Mouse (Mus musculus): ENCODE measurements around the gene Neurl2. TPM values are rescaled to one million over a fixed set of nuclear protein-coding genes. Genes with fewer than 3 reads are reported as not detected.
"Not testable (repeated sequence)": the region's sequence is repeated elsewhere in the genome, so short reads cannot be mapped to it uniquely, and the experiment has no call there.

Gene Neurl2
- polyA plus RNA-seq (2014; fragmentation: Nextera tagmentation; extraction: Ambion mirVana), result 6.7 and 7.7 TPM in 2 replicates

GRCm38 (mm10) chr2:164833314-164833959 lies at the start of gene Neurl2:
Gene Neurl2, minus strand, starts transcription at chr2:164833456.
- Histone ChIP-seq H3K27ac (ENCODE audit: low read depth) (peak within 1 kb of the TSS; percentile 81), H3K4me1 (replicated peaks; ENCODE audit: control insufficient read depth, insufficient read depth, low read length) (peaks cover 8% of the 10 kb centered on the region), H3K4me2 (ENCODE audit: low read length) (peak within 1 kb of the TSS; percentile 97), H3K36me3 (ENCODE audit: control insufficient read depth, insufficient read depth, low read length) (peaks cover 27% of the 10 kb centered on the region), H3K9me3 (ENCODE audit: control insufficient read depth, low read length) (no peaks in the 10 kb centered on the region), H3K27me3 (replicated peaks; ENCODE audit: control insufficient read depth, insufficient read depth, low read length) (no peaks in the 10 kb centered on the region), H3K4me3 (ENCODE audit: low read depth, low read length) (peak within 1 kb of the TSS; percentile 79), H3K9ac (ENCODE audit: low read length) (peak within 1 kb of the TSS; percentile 69)
- WGBS, result under 1% methylated on average over 30 of the region's 31 CpGs
- DNase-seq (ENCODE audit: low spot score), result peak; percentile 97
- peak; percentile 74 for ATAC-seq (replicated peaks; ENCODE audit: low FRiP score, low TSS enrichment, low read depth)

GRCm38 (mm10) chr2:164882619-164883018 lies 49.4 kb upstream of the Neurl2 start:
- no peak for ATAC-seq (replicated peaks; ENCODE audit: low FRiP score, low TSS enrichment, low read depth)
- Histone ChIP-seq H3K4me3 (ENCODE audit: low read depth, low read length) (no peak overlapping the region), H3K27ac (ENCODE audit: low read depth) (no peak overlapping the region), H3K4me2 (ENCODE audit: low read length) (no peak overlapping the region), H3K36me3 (ENCODE audit: control insufficient read depth, insufficient read depth, low read length) (peaks cover 51% of the 10 kb centered on the region), H3K9me3 (ENCODE audit: control insufficient read depth, low read length) (no peaks in the 10 kb centered on the region), H3K27me3 (replicated peaks; ENCODE audit: control insufficient read depth, insufficient read depth, low read length) (no peaks in the 10 kb centered on the region), H3K9ac (ENCODE audit: low read length) (no peak overlapping the region), H3K4me1 (replicated peaks; ENCODE audit: control insufficient read depth, insufficient read depth, low read length) (peaks cover 12% of the 10 kb centered on the region)
- whole genome bisulfite sequencing, result 80% methylated on average over 9 of the region's 9 CpGs
- no peak for DNase-seq (ENCODE audit: low spot score)

GRCm38 (mm10) chr2:164879568-164880277 lies 46.5 kb upstream of the Neurl2 start:
- ATAC-seq (replicated peaks; ENCODE audit: low FRiP score, low TSS enrichment, low read depth) (peak; percentile 79), DNase-seq (ENCODE audit: low spot score) (peak; percentile 99)
- Histone ChIP-seq H3K27me3 (replicated peaks; ENCODE audit: control insufficient read depth, insufficient read depth, low read length) (no peaks in the 10 kb centered on the region), H3K9me3 (ENCODE audit: control insufficient read depth, low read length) (no peaks in the 10 kb centered on the region), H3K4me2 (ENCODE audit: low read length) (peak overlapping the region; percentile 84), H3K36me3 (ENCODE audit: control insufficient read depth, insufficient read depth, low read length) (peaks cover 22% of the 10 kb centered on the region), H3K9ac (ENCODE audit: low read length) (peak overlapping the region; percentile 100), H3K4me1 (replicated peaks; ENCODE audit: control insufficient read depth, insufficient read depth, low read length) (peaks cover 14% of the 10 kb centered on the region), H3K4me3 (ENCODE audit: low read depth, low read length) (peak overlapping the region; percentile 93), H3K27ac (ENCODE audit: low read depth) (peak overlapping the region; percentile 100)
- WGBS, result under 1% methylated on average over 42 of the region's 72 CpGs

GRCm38 (mm10) chr2:164879228-164879567 lies 45.9 kb upstream of the Neurl2 start, which contains the start of gene Pcif1:
Gene Pcif1, plus strand, starts transcription at chr2:164879304.
- ATAC-seq (replicated peaks; ENCODE audit: low FRiP score, low TSS enrichment, low read depth) (peak; percentile 82), DNase-seq (ENCODE audit: low spot score) (peak; percentile 99)
- peaks cover 17% of the 10 kb centered on the region for H3K36me3 ChIP-seq (ENCODE audit: control insufficient read depth, insufficient read depth, low read length)
- H3K4me2 ChIP-seq (ENCODE audit: low read length), result peak within 1 kb of the TSS; percentile 84
- H3K9ac ChIP-seq (ENCODE audit: low read length), result peak within 1 kb of the TSS; percentile 100
- peak within 1 kb of the TSS; percentile 100 for H3K27ac ChIP-seq (ENCODE audit: low read depth)
- peak within 1 kb of the TSS; percentile 93 for H3K4me3 ChIP-seq (ENCODE audit: low read depth, low read length)
- H3K4me1 ChIP-seq (replicated peaks; ENCODE audit: control insufficient read depth, insufficient read depth, low read length), result peaks cover 17% of the 10 kb centered on the region
- H3K9me3 ChIP-seq (ENCODE audit: control insufficient read depth, low read length), result no peaks in the 10 kb centered on the region
- H3K27me3 ChIP-seq (replicated peaks; ENCODE audit: control insufficient read depth, insufficient read depth, low read length), result no peaks in the 10 kb centered on the region
- WGBS, result under 1% methylated on average over 40 of the region's 40 CpGs

GRCm38 (mm10) chr2:164878509-164879227 lies 45.4 kb upstream of the Neurl2 start:
- Histone ChIP-seq H3K27ac (ENCODE audit: low read depth) (peak overlapping the region; percentile 100), H3K4me1 (replicated peaks; ENCODE audit: control insufficient read depth, insufficient read depth, low read length) (peaks cover 22% of the 10 kb centered on the region), H3K9me3 (ENCODE audit: control insufficient read depth, low read length) (no peaks in the 10 kb centered on the region), H3K4me3 (ENCODE audit: low read depth, low read length) (peak overlapping the region; percentile 93), H3K4me2 (ENCODE audit: low read length) (peak overlapping the region; percentile 61), H3K36me3 (ENCODE audit: control insufficient read depth, insufficient read depth, low read length) (peaks cover 12% of the 10 kb centered on the region), H3K9ac (ENCODE audit: low read length) (peak overlapping the region; percentile 100), H3K27me3 (replicated peaks; ENCODE audit: control insufficient read depth, insufficient read depth, low read length) (no peaks in the 10 kb centered on the region)
- 2% methylated on average over 28 of the region's 28 CpGs for WGBS
- ATAC-seq (replicated peaks; ENCODE audit: low FRiP score, low TSS enrichment, low read depth) (peak; percentile 56), DNase-seq (ENCODE audit: low spot score) (peak; percentile 80)

GRCm38 (mm10) chr2:164877376-164878215 lies 44.3 kb upstream of the Neurl2 start:
- WGBS, result 76% methylated on average over 11 of the region's 11 CpGs
- DNase-seq (ENCODE audit: low spot score); H3K27me3 ChIP-seq (replicated peaks; ENCODE audit: control insufficient read depth, insufficient read depth, low read length); H3K9me3 ChIP-seq (ENCODE audit: control insufficient read depth, low read length); H3K9ac ChIP-seq (ENCODE audit: low read length); ATAC-seq (replicated peaks; ENCODE audit: low FRiP score, low TSS enrichment, low read depth); H3K27ac ChIP-seq (ENCODE audit: low read depth); H3K36me3 ChIP-seq (ENCODE audit: control insufficient read depth, insufficient read depth, low read length): not testable (repeated sequence)
- Histone ChIP-seq H3K4me1 (replicated peaks; ENCODE audit: control insufficient read depth, insufficient read depth, low read length) (peaks cover 22% of the 10 kb centered on the region), H3K4me2 (ENCODE audit: low read length) (peak overlapping the region; percentile 61), H3K4me3 (ENCODE audit: low read depth, low read length) (peak overlapping the region; percentile 93)

GRCm38 (mm10) chr2:164875648-164876047 lies 42.4 kb upstream of the Neurl2 start:
- not testable (repeated sequence) for H3K27ac ChIP-seq (ENCODE audit: low read depth); H3K9ac ChIP-seq (ENCODE audit: low read length); H3K9me3 ChIP-seq (ENCODE audit: control insufficient read depth, low read length); H3K36me3 ChIP-seq (ENCODE audit: control insufficient read depth, insufficient read depth, low read length); DNase-seq (ENCODE audit: low spot score); ATAC-seq (replicated peaks; ENCODE audit: low FRiP score, low TSS enrichment, low read depth); H3K4me2 ChIP-seq (ENCODE audit: low read length); H3K4me3 ChIP-seq (ENCODE audit: low read depth, low read length); H3K27me3 ChIP-seq (replicated peaks; ENCODE audit: control insufficient read depth, insufficient read depth, low read length)
- peaks cover 20% of the 10 kb centered on the region for H3K4me1 ChIP-seq (replicated peaks; ENCODE audit: control insufficient read depth, insufficient read depth, low read length)
- 51% methylated on average over 2 of the region's 2 CpGs for WGBS

All from intestine, embryonic 14.5 days (tissue).